8 mouse cellular contexts compared by ENCODE assay signal in genomic region chr4:144930366-144930765, GRCm38 (mm10). TPM values are rescaled to one million over a fixed set of nuclear protein-coding genes. Genes with fewer than 3 reads are reported as not detected.
A peak's percentile ranks its signal among the peaks of the same experiment; 100 is the strongest.
DNase-seq lines count a peak whose midpoint lies in the region; ATAC-seq lines count a peak whose summit lies in the region.

No protein-coding gene starts in this region.

- no peak overlapping the region for H3K9ac ChIP-seq in forebrain, embryonic 12.5 days
- H3K9ac ChIP-seq in limb, embryonic 12.5 days (replicated peaks) = no peak overlapping the region
- no peak overlapping the region for H3K9ac ChIP-seq in neural tube, embryonic 14.5 days (replicated peaks; ENCODE audit: low read depth, low read length)

- H3K4me1 ChIP-seq in forebrain, embryonic 12.5 days = no peaks in the 10 kb centered on the region
- peaks cover 12% of the 10 kb centered on the region for H3K4me1 ChIP-seq in forebrain, embryonic 10.5 days
- peaks cover 13% of the 10 kb centered on the region for H3K4me1 ChIP-seq in limb, embryonic 12.5 days (replicated peaks)
- H3K4me1 ChIP-seq in neural tube, embryonic 14.5 days (ENCODE audit: control insufficient read depth, insufficient read depth, low read length) = no peaks in the 10 kb centered on the region

- 0 out of 2 replicates have a peak, but pooled peaks have one; percentile 53 for ATAC-seq in forebrain, embryonic 12.5 days (ENCODE audit: low FRiP score)
- ATAC-seq in limb, embryonic 12.5 days (ENCODE audit: insufficient number of reproducible peaks, insufficient read depth, low FRiP score, low TSS enrichment, low read depth) = no peak
- ATAC-seq in neural tube, embryonic 14.5 days (ENCODE audit: low read depth) = peak; percentile 73
- no peak for ATAC-seq in erythroid progenitor cell, adult 5-6 weeks (replicated peaks; ENCODE audit: low FRiP score, poor library complexity, severe bottlenecking)

- no peak overlapping the region for H3K4me2 ChIP-seq in forebrain, embryonic 12.5 days
- H3K4me2 ChIP-seq in limb, embryonic 12.5 days = 0 out of 2 replicates have a peak overlapping the region, but pooled peaks have one; percentile 6
- H3K4me2 ChIP-seq in neural tube, embryonic 14.5 days (ENCODE audit: low read depth, low read length) = no peak overlapping the region

- no peaks in the 10 kb centered on the region for H3K9me3 ChIP-seq in forebrain, embryonic 12.5 days
- no peaks in the 10 kb centered on the region for H3K9me3 ChIP-seq in forebrain, embryonic 10.5 days
- H3K9me3 ChIP-seq in limb, embryonic 12.5 days = peaks cover 5% of the 10 kb centered on the region; the same call in 1 of the 2 replicates
- H3K9me3 ChIP-seq in neural tube, embryonic 14.5 days (ENCODE audit: control insufficient read depth, low read length) = no peaks in the 10 kb centered on the region

- no peak overlapping the region for H3K27ac ChIP-seq in forebrain, embryonic 12.5 days
- H3K27ac ChIP-seq in forebrain, embryonic 10.5 days = no peak overlapping the region
- peak overlapping the region; percentile 56; the same call in 1 of the 2 replicates for H3K27ac ChIP-seq in limb, embryonic 12.5 days
- no peak overlapping the region for H3K27ac ChIP-seq in neural tube, embryonic 14.5 days (ENCODE audit: low read depth, low read length)

- H3K36me3 ChIP-seq in forebrain, embryonic 12.5 days (replicated peaks) = no peaks in the 10 kb centered on the region
- H3K36me3 ChIP-seq in forebrain, embryonic 10.5 days (replicated peaks) = no peaks in the 10 kb centered on the region
- H3K36me3 ChIP-seq in limb, embryonic 12.5 days = peaks cover 28% of the 10 kb centered on the region
- no peaks in the 10 kb centered on the region for H3K36me3 ChIP-seq in neural tube, embryonic 14.5 days (ENCODE audit: control insufficient read depth, insufficient read depth, low read length)

- no peak for DNase-seq in forebrain, embryonic 10.5 days (ENCODE audit: extremely low spot score, low spot score)
- peak; percentile 38 for DNase-seq in brain, adult 2 months (ENCODE audit: low read depth, low spot score)
- DNase-seq in forelimb bud, embryonic 11.5 days (ENCODE audit: low read depth, low spot score) = peak; percentile 24
- DNase-seq in heart, postnatal 4 days = peak; percentile 91

- 53% methylated on average over 10 of the region's 10 CpGs for WGBS in forebrain, embryonic 12.5 days
- 40% methylated on average over 10 of the region's 10 CpGs for WGBS in forebrain, embryonic 10.5 days
- WGBS in limb, embryonic 12.5 days = 19% methylated on average over 10 of the region's 10 CpGs
- WGBS in neural tube, embryonic 14.5 days = 41% methylated on average over 10 of the region's 10 CpGs

- no peak overlapping the region for H3K4me3 ChIP-seq in forebrain, embryonic 12.5 days (replicated peaks)
- no peak overlapping the region for H3K4me3 ChIP-seq in forebrain, embryonic 10.5 days
- H3K4me3 ChIP-seq in limb, embryonic 12.5 days (replicated peaks) = no peak overlapping the region
- no peak overlapping the region for H3K4me3 ChIP-seq in neural tube, embryonic 14.5 days (ENCODE audit: low read depth, low read length)

- no peaks in the 10 kb centered on the region for H3K27me3 ChIP-seq in forebrain, embryonic 12.5 days
- H3K27me3 ChIP-seq in forebrain, embryonic 10.5 days (ENCODE audit: poor library complexity, severe bottlenecking) = no peaks in the 10 kb centered on the region
- H3K27me3 ChIP-seq in limb, embryonic 12.5 days = no peaks in the 10 kb centered on the region
- H3K27me3 ChIP-seq in neural tube, embryonic 14.5 days (ENCODE audit: control insufficient read depth, insufficient read depth, low read length) = no peaks in the 10 kb centered on the region

RNA-seq across cellular contexts. Expression of gene Dhrs3, which starts 37.7 kb away (rescaled TPM):
- polyA plus RNA-seq in forebrain, embryonic 12.5 days (2016; fragmentation: Nextera tagmentation; extraction: Ambion mirVana) = 6.7 and 7.7 TPM in 2 replicates
- polyA plus RNA-seq in forebrain, embryonic 10.5 days (2016; fragmentation: Nextera tagmentation; extraction: Ambion mirVana) = 12.2 and 15.3 TPM in 2 replicates
- total RNA-seq in heart, postnatal 4 days (2021) = 10 to 100 TPM; 40.6 to 50.7 TPM
- 58.9 and 62.7 TPM in 2 replicates for polyA plus RNA-seq in limb, embryonic 12.5 days (2016; fragmentation: Nextera tagmentation; extraction: Ambion mirVana)
- polyA plus RNA-seq in neural tube, embryonic 14.5 days (2014; fragmentation: Nextera tagmentation; extraction: Ambion mirVana) = 17.0 and 30.8 TPM in 2 replicates
- total RNA-seq in erythroid progenitor cell, adult 5-6 weeks (2015; ENCODE audit: low replicate concordance) = 11.7 and 23.8 TPM in 2 replicates
- 9.5 and 14.1 TPM in 2 replicates for total RNA-seq in erythroid progenitor cell, adult 5-6 weeks (2017; ENCODE audit: low replicate concordance)

Comparison
In these comparisons a context has a peak if more than half of its experiments do, and no peak if none do; other contexts are left out.
1. ATAC-seq: peak in forebrain, embryonic 12.5 days (single experiment) and neural tube, embryonic 14.5 days (single experiment); none in limb, embryonic 12.5 days (single experiment) and erythroid progenitor cell, adult 5-6 weeks (single experiment).